In genomic region chr3:102955143-102955542, GRCm38 (mm10) we compare ENCODE assay signal across 42 mouse cellular contexts. TPM values are rescaled to one million over a fixed set of nuclear protein-coding genes. Genes with fewer than 3 reads are reported as not detected.
"Had no signal": no experiment of that assay in that cellular context is flagged by ENCODE, and none has a peak within 500 bp of the region (broad histone marks: within the 10 kb centered on the region; RNA-seq: fewer than 3 reads in every experiment).

No protein-coding gene starts in this region.

- H3K9me3 ChIP-seq: limb, embryonic 10.5 days; limb, embryonic 12.5 days; limb, embryonic 13.5 days; limb, embryonic 15.5 days; liver, embryonic 12.5 days; liver, embryonic 13.5 days; liver, embryonic 15.5 days; lung, embryonic 15.5 days; megakaryocyte, embryonic 14.5 days; midbrain, embryonic 10.5 days; midbrain, embryonic 12.5 days; midbrain, embryonic 13.5 days; midbrain, embryonic 15.5 days had no signal

- ATAC-seq: liver, embryonic 12.5 days; midbrain, embryonic 13.5 days; midbrain, embryonic 15.5 days; midbrain, embryonic 16.5 days had no signal

- H3K27me3 ChIP-seq: limb, embryonic 12.5 days; limb, embryonic 13.5 days; limb, embryonic 15.5 days; liver, embryonic 12.5 days; liver, embryonic 13.5 days; liver, embryonic 15.5 days; lung, embryonic 15.5 days; midbrain, embryonic 12.5 days; midbrain, embryonic 13.5 days; midbrain, embryonic 15.5 days had no signal

- H3K36me3 ChIP-seq: limb, embryonic 10.5 days; limb, embryonic 12.5 days; limb, embryonic 13.5 days; limb, embryonic 15.5 days; liver, embryonic 12.5 days; liver, embryonic 13.5 days; liver, embryonic 15.5 days; lung, embryonic 15.5 days; midbrain, embryonic 10.5 days; midbrain, embryonic 12.5 days; midbrain, embryonic 13.5 days; midbrain, embryonic 15.5 days had no signal

- H3K4me1 ChIP-seq: limb, embryonic 10.5 days; limb, embryonic 12.5 days; limb, embryonic 13.5 days; limb, embryonic 15.5 days; liver, embryonic 12.5 days; liver, embryonic 13.5 days; liver, embryonic 15.5 days; lung, embryonic 15.5 days; megakaryocyte, embryonic 14.5 days; midbrain, embryonic 10.5 days; midbrain, embryonic 12.5 days; midbrain, embryonic 13.5 days; midbrain, embryonic 15.5 days had no signal

- DNase-seq: left cerebral cortex, postnatal 4 days; liver; liver, embryonic 13.5 days; lung, adult 2 months; lung, embryonic 14.5 days; lung, postnatal 14 days; midbrain, embryonic 14.5 days had no signal

- H3K9ac ChIP-seq: limb, embryonic 12.5 days; limb, embryonic 13.5 days; limb, embryonic 15.5 days; liver, embryonic 12.5 days; liver, embryonic 13.5 days; liver, embryonic 14.5 days; liver, embryonic 15.5 days; lung, embryonic 14.5 days; lung, embryonic 15.5 days; midbrain, embryonic 12.5 days; midbrain, embryonic 13.5 days; midbrain, embryonic 15.5 days had no signal

- H3K27ac ChIP-seq: left cerebral cortex, adult 2 months; limb, embryonic 10.5 days; limb, embryonic 12.5 days; limb, embryonic 13.5 days; limb, embryonic 15.5 days; liver, embryonic 12.5 days; liver, embryonic 13.5 days; liver, embryonic 14.5 days; liver, embryonic 15.5 days; lung, embryonic 15.5 days; macrophage; midbrain, embryonic 10.5 days; midbrain, embryonic 12.5 days; midbrain, embryonic 13.5 days; midbrain, embryonic 15.5 days had no signal

- H3K4me3 ChIP-seq: left cerebral cortex, adult 2 months; limb, embryonic 10.5 days; limb, embryonic 12.5 days; limb, embryonic 13.5 days; limb, embryonic 15.5 days; liver, embryonic 12.5 days; liver, embryonic 13.5 days; liver, embryonic 15.5 days; lung, embryonic 15.5 days; megakaryocyte, embryonic 14.5 days; midbrain, embryonic 10.5 days; midbrain, embryonic 12.5 days; midbrain, embryonic 13.5 days; midbrain, embryonic 15.5 days had no signal

- H3K4me2 ChIP-seq: limb, embryonic 12.5 days; limb, embryonic 13.5 days; limb, embryonic 15.5 days; liver, embryonic 11.5 days; liver, embryonic 12.5 days; liver, embryonic 13.5 days; liver, embryonic 15.5 days; lung, embryonic 14.5 days; lung, embryonic 15.5 days; midbrain, embryonic 11.5 days; midbrain, embryonic 12.5 days; midbrain, embryonic 13.5 days; midbrain, embryonic 15.5 days had no signal

RNA-seq across cellular contexts. Expression of gene Nr1h5, which starts 8.8 kb away (rescaled TPM):
- total RNA-seq: left cerebral cortex, adult 2 months; left cerebral cortex, adult 8-10 months; left cerebral cortex, postnatal 10 days; left cerebral cortex, postnatal 14 days; left cerebral cortex, postnatal 25 days; left cerebral cortex, postnatal 36 days; left cerebral cortex, postnatal 4 days; megakaryocyte progenitor cell, adult 5-6 weeks; megakaryocyte, adult 5-6 weeks; megakaryocyte-erythroid progenitor cell, adult 5-6 weeks; midbrain, postnatal 0 days; monocyte, adult 5-6 weeks had no signal
- polyA plus RNA-seq: limb, embryonic 10.5 days; limb, embryonic 11.5 days; limb, embryonic 13.5 days; limb, embryonic 15.5 days; lung, embryonic 14.5 days; lung, embryonic 16.5 days; lung, postnatal 0 days; macrophage; midbrain, embryonic 13.5 days had no signal

RNA-seq across cellular contexts. Expression of gene Sycp1, which starts 19.2 kb away (rescaled TPM):
- total RNA-seq: left cerebral cortex, adult 2 months; left cerebral cortex, adult 8-10 months; left cerebral cortex, postnatal 10 days; left cerebral cortex, postnatal 25 days; left cerebral cortex, postnatal 36 days; left cerebral cortex, postnatal 4 days; liver, adult 2 months; megakaryocyte progenitor cell, adult 5-6 weeks; megakaryocyte, adult 5-6 weeks; megakaryocyte-erythroid progenitor cell, adult 5-6 weeks; midbrain, postnatal 0 days; monocyte, adult 5-6 weeks had no signal
- polyA plus RNA-seq: limb, embryonic 10.5 days; limb, embryonic 11.5 days; limb, embryonic 12.5 days; limb, embryonic 13.5 days; limb, embryonic 14.5 days; limb, embryonic 15.5 days; liver, adult 2 months; liver, embryonic 15.5 days; liver, embryonic 16.5 days; lung, adult 2 months; lung, embryonic 14.5 days; lung, embryonic 15.5 days; lung, embryonic 16.5 days; lung, postnatal 0 days; macrophage; midbrain, embryonic 10.5 days; midbrain, embryonic 11.5 days; midbrain, embryonic 12.5 days; midbrain, embryonic 13.5 days; midbrain, embryonic 14.5 days; midbrain, embryonic 15.5 days; midbrain, embryonic 16.5 days; midbrain, postnatal 0 days; neural tube, embryonic 11.5 days had no signal
